Mouse (Mus musculus) liver, embryonic 14.5 days (tissue): Measurements from ENCODE around the gene Anxa9.

ENCODE experiments used
- CTCF ChIP-seq: IDR thresholded peaks from 2 replicates; pipeline ENCODE4 v1.5.1; 2016; ENCODE audit warnings: antibody characterized with exemption, low read depth, control low read depth
- EP300 ChIP-seq: IDR thresholded peaks from 2 replicates; pipeline ENCODE4 v1.6.1; 2016; ENCODE audit warnings: antibody characterized with exemption, low read depth

DNA sequence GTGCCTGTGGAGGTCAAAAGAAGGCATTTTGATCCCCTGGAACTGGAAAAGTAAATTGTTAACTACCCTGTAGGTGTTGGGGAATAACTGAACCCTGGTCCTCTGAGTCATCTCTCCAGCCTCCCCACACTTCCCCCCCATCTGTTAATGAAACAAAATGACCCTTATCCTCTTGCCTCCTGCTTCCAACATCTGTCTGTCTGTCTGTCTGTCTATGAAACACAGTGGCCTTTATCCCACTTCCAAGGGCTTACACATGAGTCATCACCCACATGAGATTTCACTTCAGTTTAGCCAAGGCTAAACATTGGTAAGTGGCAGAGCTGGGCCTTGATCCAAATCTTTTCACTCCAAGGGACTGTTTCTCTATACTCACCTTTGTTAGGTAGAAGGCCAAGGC, 39.1 kb downstream of the Anxa9 start:
- no peak for TF ChIP-seq CTCF
- TF ChIP-seq EP300, result no peak
